Comparison of ENCODE assay signal across 8 mouse cellular contexts in genomic region chr8:22227061-22227877, GRCm38 (mm10). TPM values are rescaled to one million over a fixed set of nuclear protein-coding genes. Genes with fewer than 3 reads are reported as not detected.
DNase-seq lines count a peak whose midpoint lies in the region; ATAC-seq and TF ChIP-seq lines count a peak whose summit lies in the region.

Gene Thsd1 (plus strand): TSS chr8:22227313.

- no peaks in the 10 kb centered on the region for H3K36me3 ChIP-seq in intestine, embryonic 15.5 days
- no peaks in the 10 kb centered on the region for H3K36me3 ChIP-seq in liver, postnatal 0 days (replicated peaks; ENCODE audit: insufficient read depth, low read length)
- H3K36me3 ChIP-seq in neural tube, embryonic 13.5 days = peaks cover 17% of the 10 kb centered on the region

- H3K9me3 ChIP-seq in intestine, embryonic 15.5 days = no peaks in the 10 kb centered on the region
- H3K9me3 ChIP-seq in liver, postnatal 0 days (ENCODE audit: low read length) = no peaks in the 10 kb centered on the region
- H3K9me3 ChIP-seq in neural tube, embryonic 13.5 days = 0 out of 2 replicates have a peak, but pooled peaks cover under 1% of the 10 kb centered on the region

- WGBS in intestine, embryonic 15.5 days = under 1% methylated on average over 38 of the region's 39 CpGs
- WGBS in liver, postnatal 0 days (ENCODE audit: insufficient replicate concordance) = 3% methylated on average over 39 of the region's 39 CpGs
- under 1% methylated on average over 39 of the region's 39 CpGs for WGBS in neural tube, embryonic 13.5 days

- no peak for TF ChIP-seq EP300 in liver, postnatal 0 days (IDR thresholded peaks at IDR 0.05; ENCODE audit: low read depth)

- no peak for TF ChIP-seq CTCF in cortical plate, adult 2 months (IDR thresholded peaks at IDR 0.05; ENCODE audit: extremely low read depth, insufficient read depth, low read length)
- no peak for TF ChIP-seq CTCF in liver, postnatal 0 days (IDR thresholded peaks at IDR 0.05; ENCODE audit: low read depth)

- peak; percentile 11 for DNase-seq in right cerebral cortex, postnatal 4 days
- no peak for DNase-seq in right cerebral cortex, adult 18-20 months
- DNase-seq in liver, postnatal 0 days = peak; percentile 79
- DNase-seq in urinary bladder, adult 2 months (ENCODE audit: low spot score) = peak; percentile 38

- no peak within 1 kb of the TSS for H3K27ac ChIP-seq in cortical plate, adult 2 months (ENCODE audit: insufficient read depth, low read length)
- H3K27ac ChIP-seq in intestine, embryonic 15.5 days = no peak within 1 kb of the TSS
- H3K27ac ChIP-seq in liver, postnatal 0 days (ENCODE audit: low read depth) = peak within 1 kb of the TSS; percentile 57; the same call in 1 of the 2 replicates
- no peak within 1 kb of the TSS; the same call in 1 of the 2 replicates for H3K27ac ChIP-seq in neural tube, embryonic 13.5 days (replicated peaks)

- TF ChIP-seq POLR2A in cortical plate, adult 2 months (IDR thresholded peaks at IDR 0.05; ENCODE audit: extremely low read depth, insufficient read depth, low read length) = no peak

- peak within 1 kb of the TSS; percentile 96 for H3K4me2 ChIP-seq in intestine, embryonic 15.5 days (replicated peaks)
- peak within 1 kb of the TSS; percentile 84 for H3K4me2 ChIP-seq in liver, postnatal 0 days (ENCODE audit: low read depth, low read length)
- H3K4me2 ChIP-seq in neural tube, embryonic 13.5 days = peak within 1 kb of the TSS; percentile 87

- peak; percentile 85 for ATAC-seq in granulocyte monocyte progenitor cell, adult 5-6 weeks (replicated peaks; ENCODE audit: poor library complexity, severe bottlenecking)
- ATAC-seq in intestine, embryonic 15.5 days = peak; percentile 98
- ATAC-seq in liver, postnatal 0 days = peak; percentile 94
- peak; percentile 81 for ATAC-seq in neural tube, embryonic 13.5 days (ENCODE audit: low read depth)

- no peaks in the 10 kb centered on the region for H3K27me3 ChIP-seq in intestine, embryonic 15.5 days (replicated peaks)
- H3K27me3 ChIP-seq in liver, postnatal 0 days (ENCODE audit: insufficient read depth, low read length) = peaks cover 2% of the 10 kb centered on the region; the same call in 1 of the 2 replicates
- peaks cover 32% of the 10 kb centered on the region for H3K27me3 ChIP-seq in neural tube, embryonic 13.5 days

- peak within 1 kb of the TSS; percentile 29 for H3K4me3 ChIP-seq in cortical plate, adult 2 months (ENCODE audit: insufficient read depth, low read length)
- H3K4me3 ChIP-seq in intestine, embryonic 15.5 days (replicated peaks) = peak within 1 kb of the TSS; percentile 52
- H3K4me3 ChIP-seq in liver, postnatal 0 days (ENCODE audit: low read depth, low read length) = peak within 1 kb of the TSS; percentile 58
- peak within 1 kb of the TSS; percentile 45 for H3K4me3 ChIP-seq in neural tube, embryonic 13.5 days

- no peaks in the 10 kb centered on the region for H3K4me1 ChIP-seq in cortical plate, adult 2 months (ENCODE audit: control insufficient read depth, insufficient read depth, low read length)
- 0 out of 2 replicates have a peak, but pooled peaks cover 2% of the 10 kb centered on the region for H3K4me1 ChIP-seq in intestine, embryonic 15.5 days (replicated peaks)
- peaks cover 7% of the 10 kb centered on the region; the same call in 1 of the 2 replicates for H3K4me1 ChIP-seq in liver, postnatal 0 days (ENCODE audit: insufficient read depth)
- H3K4me1 ChIP-seq in neural tube, embryonic 13.5 days (replicated peaks) = peaks cover 10% of the 10 kb centered on the region

- H3K9ac ChIP-seq in intestine, embryonic 15.5 days = peak within 1 kb of the TSS; percentile 41
- H3K9ac ChIP-seq in liver, postnatal 0 days (replicated peaks) = peak within 1 kb of the TSS; percentile 58
- peak within 1 kb of the TSS; percentile 70 for H3K9ac ChIP-seq in neural tube, embryonic 13.5 days

RNA-seq across cellular contexts. Expression of gene Thsd1, which starts in this region (rescaled TPM):
- 4.7 and 5.6 TPM in 2 replicates for polyA plus RNA-seq in cortical plate, adult 2 months (2012; rRNA removed)
- 1.1 and 1.8 TPM in 2 replicates for total RNA-seq in granulocyte monocyte progenitor cell, adult 5-6 weeks (2014; fragmentation: Nextera tagmentation)
- total RNA-seq in granulocyte monocyte progenitor cell, adult 5-6 weeks (2017) = 0.86 and 1.3 TPM in 2 replicates
- polyA plus RNA-seq in intestine, embryonic 15.5 days (2015; fragmentation: Nextera tagmentation; extraction: Ambion mirVana) = 7.9 and 8.2 TPM in 2 replicates
- polyA plus RNA-seq in liver, postnatal 0 days (2015; fragmentation: Nextera tagmentation; extraction: Ambion mirVana) = 1.7 and 1.9 TPM in 2 replicates
- polyA plus RNA-seq in neural tube, embryonic 13.5 days (2015; fragmentation: Nextera tagmentation; extraction: Ambion mirVana) = 8.3 and 8.8 TPM in 2 replicates
- polyA plus RNA-seq in urinary bladder, adult 2 months (2012; rRNA removed) = 12.1 and 12.3 TPM in 2 replicates
